Mouse (Mus musculus) kidney, postnatal 14 days (tissue): ENCODE data around the gene Vangl2.

ENCODE experiments used
- DNase-seq: peaks from one replicate; pipeline ENCODE4 v3.0.0; 2022; ENCODE audit warnings: mixed read lengths

The Vangl2 gene

GRCm38 (mm10) chr1:172028394-172029275, at the start of gene Vangl2:
Gene Vangl2 (minus strand): TSS chr1:172028444.
- no peak for DNase-seq

GRCm38 (mm10) chr1:172077981-172078380, 49.7 kb upstream of the Vangl2 start:
- no peak for DNase-seq

GRCm38 (mm10) chr1:172072604-172073003, 44.4 kb upstream of the Vangl2 start:
- no peak for DNase-seq

- DNase-seq, result no peak
These were observed 43.3 kb upstream of the Vangl2 start for GRCm38 (mm10) chr1:172071556-172071955.

GRCm38 (mm10) chr1:172070227-172070626, 42.0 kb upstream of the Vangl2 start:
- DNase-seq, result no peak

GRCm38 (mm10) chr1:172064613-172065141, 36.4 kb upstream of the Vangl2 start:
- DNase-seq, result no peak

GRCm38 (mm10) chr1:172063291-172064023, 35.2 kb upstream of the Vangl2 start:
- DNase-seq, result no peak

- DNase-seq, result no peak
These were observed 33.9 kb upstream of the Vangl2 start for GRCm38 (mm10) chr1:172062101-172062500.

- no peak for DNase-seq
These were observed 33.0 kb upstream of the Vangl2 start for GRCm38 (mm10) chr1:172061217-172061616.

- no peak for DNase-seq
These were observed 32.4 kb upstream of the Vangl2 start for GRCm38 (mm10) chr1:172060659-172061058.

GRCm38 (mm10) chr1:172058874-172059273, 30.6 kb upstream of the Vangl2 start:
- DNase-seq, result no peak

- DNase-seq, result no peak
These were observed 30.1 kb upstream of the Vangl2 start for GRCm38 (mm10) chr1:172058321-172058720.

GRCm38 (mm10) chr1:172057491-172057921, 29.3 kb upstream of the Vangl2 start, which contains the start of gene Nhlh1:
Gene Nhlh1 (minus strand): TSS chr1:172057573.
- DNase-seq, result no peak

GRCm38 (mm10) chr1:172056251-172056650, 28.0 kb upstream of the Vangl2 start:
- no peak for DNase-seq

GRCm38 (mm10) chr1:172053541-172054440, 25.5 kb upstream of the Vangl2 start:
- DNase-seq, result no peak

- no peak for DNase-seq
These were observed 24.6 kb upstream of the Vangl2 start for GRCm38 (mm10) chr1:172052766-172053279.

GRCm38 (mm10) chr1:172049131-172049782, 21.0 kb upstream of the Vangl2 start:
- DNase-seq, result no peak

GRCm38 (mm10) chr1:172048241-172048734, 20.0 kb upstream of the Vangl2 start:
- DNase-seq, result peak; percentile 22

- peak; percentile 73 for DNase-seq
These were observed 18.7 kb upstream of the Vangl2 start for GRCm38 (mm10) chr1:172046938-172047337.

GRCm38 (mm10) chr1:172046410-172046809, 18.2 kb upstream of the Vangl2 start:
- DNase-seq, result no peak

GRCm38 (mm10) chr1:172029914-172030313, 1.7 kb upstream of the Vangl2 start:
- DNase-seq, result no peak

GRCm38 (mm10) chr1:172027809-172028102, 488 bp downstream of the Vangl2 start:
- no peak for DNase-seq
